Mouse (Mus musculus): ENCODE measurements at regions not wholly inside any gene's neighbourhood (a gene's known extent, or its start where the extent isn't known, plus 50 kb on each side); places are given as distances from the start of the nearest gene placed in this dataset.

DNA sequence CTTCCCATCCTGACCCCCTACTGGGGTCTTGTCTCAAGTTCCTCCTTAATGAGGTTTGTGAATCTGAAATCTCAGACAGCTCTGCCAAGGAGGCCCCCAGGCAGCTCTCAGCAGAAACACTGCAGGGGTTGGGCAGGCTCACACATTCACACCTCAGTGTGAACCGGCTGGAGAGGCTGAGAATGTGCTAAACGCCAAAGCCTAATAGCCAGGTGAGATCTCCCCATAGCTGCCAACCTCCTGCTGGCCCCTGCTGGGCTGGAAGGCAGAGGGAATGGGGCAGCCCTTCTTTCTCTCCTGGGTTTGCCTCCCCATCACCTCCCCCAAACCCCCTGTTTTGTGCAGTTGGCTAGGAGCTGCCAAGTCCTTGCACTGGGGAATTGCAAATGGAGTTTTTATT, 81.3 kb upstream of the Gm26897 start:
- no peak for DNase-seq (ENCODE audit: low read depth in 2 of 2, low spot score in 2 of 2)

DNA sequence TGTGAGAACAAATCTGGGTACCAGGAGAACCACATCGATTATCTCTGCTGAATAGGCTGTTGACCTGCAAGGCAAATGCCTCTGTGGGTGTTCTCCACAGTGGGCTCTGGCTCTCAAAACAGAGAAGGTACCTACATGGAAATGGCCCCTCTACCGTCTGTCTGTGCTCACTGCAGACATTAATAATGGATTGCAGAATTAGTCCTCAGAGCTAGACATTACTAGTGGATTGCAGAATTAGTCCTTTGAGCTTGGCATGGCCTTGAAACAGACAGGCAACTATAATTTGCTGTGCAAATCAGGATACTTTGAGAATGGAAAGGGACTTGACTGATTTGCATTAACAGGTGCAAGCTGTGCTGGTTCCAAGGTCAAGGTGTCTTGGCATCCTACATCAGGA, 77.3 kb upstream of the Gm26897 start:
- DNase-seq (ENCODE audit: low read depth in 2 of 2, low spot score in 2 of 2): no peak

GRCm38 (mm10) chr5:111657759-111658429, 75.8 kb upstream of the Gm26897 start:
- DNase-seq (ENCODE audit: low read depth in 2 of 2, low spot score in 2 of 2): no peak

- no peak for DNase-seq (ENCODE audit: low read depth in 2 of 2, low spot score in 2 of 2)
These were observed 74.5 kb upstream of the Gm26897 start for GRCm38 (mm10) chr5:111659229-111659628.

DNA sequence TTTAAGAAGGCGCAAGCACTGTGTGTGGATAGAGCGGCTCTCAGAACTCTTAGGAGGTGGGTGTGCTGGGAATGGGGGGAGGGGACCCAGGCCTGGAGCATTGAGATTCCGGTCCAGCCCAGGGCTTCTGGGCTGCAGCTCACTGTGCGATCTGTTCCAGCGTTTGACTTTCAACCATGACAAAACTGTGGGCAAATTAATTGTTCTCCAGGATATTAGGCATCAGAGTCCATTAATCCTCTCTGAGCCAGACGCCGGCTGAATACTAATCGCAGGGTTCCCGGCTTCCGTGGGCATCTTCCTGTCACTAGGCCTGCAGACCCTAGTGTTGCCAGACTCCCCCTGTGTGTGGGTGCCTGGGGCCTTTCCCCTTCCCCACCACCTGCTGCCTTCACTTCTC, 73.3 kb upstream of the Gm26897 start:
- no peak for DNase-seq (ENCODE audit: low read depth in 2 of 2, low spot score in 2 of 2)

GRCm38 (mm10) chr5:111660968-111661367, 72.8 kb upstream of the Gm26897 start:
- no peak for DNase-seq (ENCODE audit: low read depth in 2 of 2, low spot score in 2 of 2)

DNA sequence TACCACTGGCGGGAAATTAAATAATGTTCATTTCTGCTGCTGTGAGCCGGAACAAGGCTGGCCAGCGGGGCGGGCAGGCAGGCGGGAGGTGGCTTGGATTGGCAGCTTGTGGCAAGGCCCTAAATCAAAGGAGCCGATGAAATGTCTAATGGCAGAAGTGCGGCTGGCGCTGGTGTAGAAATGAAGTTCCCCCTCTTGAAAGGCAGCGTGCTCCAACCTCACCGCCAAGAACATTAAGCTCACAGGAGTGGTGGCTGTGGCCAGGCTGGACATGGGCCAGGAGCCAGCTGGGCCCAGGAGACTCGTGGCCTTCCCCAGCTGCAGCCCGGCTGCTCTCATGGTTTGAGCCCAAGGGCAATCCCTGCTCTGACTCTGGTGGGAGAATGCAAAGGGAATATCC, 71.8 kb upstream of the Gm26897 start:
- DNase-seq (ENCODE audit: low read depth in 2 of 2, low spot score in 2 of 2): no peak

GRCm38 (mm10) chr5:111663831-111664230, 69.9 kb upstream of the Gm26897 start:
- DNase-seq (ENCODE audit: low read depth in 2 of 2, low spot score in 2 of 2): no peak

DNA sequence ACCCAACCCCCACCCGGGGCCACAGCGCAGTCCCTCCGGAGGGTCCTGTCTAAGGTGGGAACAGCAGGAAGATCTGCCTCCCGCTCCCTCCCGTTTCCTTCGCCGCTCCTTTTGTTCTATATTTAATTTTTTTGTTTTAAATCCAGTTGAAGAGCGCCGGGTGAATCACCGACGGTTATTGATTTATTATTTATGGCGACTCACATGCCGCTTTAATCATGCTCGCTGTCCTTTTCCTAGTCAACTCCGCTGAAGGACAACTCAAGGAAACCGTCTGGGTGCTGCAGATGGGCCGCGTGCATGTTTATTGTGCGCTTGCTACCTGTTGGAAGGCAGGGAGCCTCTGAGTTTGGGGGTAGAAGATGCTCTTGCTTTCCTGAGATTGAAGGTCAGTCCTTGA, 68.3 kb upstream of the Gm26897 start:
- no peak for DNase-seq (ENCODE audit: low read depth in 2 of 2, low spot score in 2 of 2)

DNA sequence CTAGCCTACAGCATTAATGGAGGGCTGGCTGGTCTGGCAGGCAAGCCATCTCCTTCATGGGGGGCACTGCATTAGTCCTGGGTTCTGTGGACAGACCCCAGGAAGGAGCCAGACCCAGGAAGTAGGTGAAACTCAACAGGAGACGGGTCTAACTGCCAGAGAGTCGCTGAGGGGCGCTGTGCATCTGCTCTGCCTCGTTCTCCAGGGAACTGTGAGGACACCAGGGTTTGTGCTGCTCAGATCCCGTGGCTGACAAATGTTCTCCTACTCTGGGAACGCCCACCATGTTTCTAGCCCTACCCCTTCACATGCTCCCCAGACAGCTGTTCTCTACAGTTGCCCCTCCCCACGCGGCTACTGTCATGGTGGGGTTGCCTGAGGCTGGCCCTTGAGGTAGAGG, 67.7 kb upstream of the Gm26897 start:
- no peak for DNase-seq (ENCODE audit: low read depth in 2 of 2, low spot score in 2 of 2)

DNA sequence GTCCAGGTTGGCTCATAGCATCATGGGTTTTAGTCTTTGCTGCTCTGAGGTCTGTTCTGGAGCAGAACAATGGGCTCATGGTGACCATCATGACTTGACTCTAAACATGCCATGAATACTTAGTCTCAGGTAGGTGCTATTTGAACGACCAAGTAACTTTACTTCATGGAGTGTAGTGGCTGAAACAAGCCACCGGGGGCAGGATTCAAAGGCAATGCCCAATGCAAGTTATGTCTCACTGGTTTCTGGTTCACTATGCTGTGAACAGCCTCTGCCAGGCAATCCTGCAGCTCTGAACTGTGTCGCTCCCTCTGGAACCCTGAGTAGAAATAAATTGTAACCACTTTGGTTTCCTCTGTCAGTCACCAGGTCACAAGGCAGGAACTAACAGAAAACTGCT, 65.8 kb upstream of the Gm26897 start:
- no peak for DNase-seq (ENCODE audit: low read depth in 2 of 2, low spot score in 2 of 2)

DNA sequence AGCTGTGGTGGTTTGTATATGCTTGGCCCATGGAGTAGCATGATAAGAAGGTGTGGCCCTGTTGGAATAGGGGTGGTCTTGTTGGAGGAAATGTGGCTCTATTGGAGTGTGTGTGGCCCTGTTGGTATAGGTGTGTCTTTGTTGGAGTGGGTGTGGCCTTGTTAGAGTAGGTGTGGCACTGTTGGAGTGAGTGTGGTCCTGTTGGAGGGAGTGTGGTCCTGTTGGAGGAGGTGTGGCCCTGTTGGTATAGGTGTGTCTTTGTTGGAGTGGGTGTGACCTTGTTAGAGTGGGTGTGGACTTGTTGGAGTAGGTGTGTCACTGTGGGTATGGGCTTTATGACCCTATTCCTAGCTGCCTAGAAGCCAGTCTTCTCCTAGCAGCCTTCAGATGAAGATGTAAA, 64.6 kb upstream of the Gm26897 start:
- DNase-seq (ENCODE audit: low read depth in 2 of 2, low spot score in 2 of 2): no peak

DNA sequence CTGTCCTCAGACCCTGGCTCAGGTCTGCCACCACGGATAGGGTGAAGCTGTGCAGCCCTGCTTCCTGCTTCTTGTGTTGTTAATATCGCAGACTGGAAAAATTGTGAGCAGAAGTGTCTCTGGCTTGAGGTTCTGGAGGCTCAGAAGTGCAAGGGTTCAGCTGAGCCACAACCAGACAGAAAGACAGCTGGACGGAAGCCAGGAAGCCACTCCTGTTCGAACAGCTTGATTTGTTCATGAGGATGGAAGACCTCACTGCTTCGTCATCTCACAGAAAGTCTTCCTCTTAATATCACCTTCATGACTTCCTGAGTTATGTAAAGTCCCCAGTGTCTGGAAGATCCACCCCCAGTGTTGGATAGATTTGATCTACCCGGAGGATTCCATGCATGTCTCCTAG, 62.0 kb upstream of the Gm26897 start:
- DNase-seq (ENCODE audit: low read depth in 2 of 2, low spot score in 2 of 2): no peak

- no peak for DNase-seq (ENCODE audit: low read depth in 2 of 2, low spot score in 2 of 2)
These were observed 58.6 kb upstream of the Gm26897 start for GRCm38 (mm10) chr5:111674976-111675672.

DNA sequence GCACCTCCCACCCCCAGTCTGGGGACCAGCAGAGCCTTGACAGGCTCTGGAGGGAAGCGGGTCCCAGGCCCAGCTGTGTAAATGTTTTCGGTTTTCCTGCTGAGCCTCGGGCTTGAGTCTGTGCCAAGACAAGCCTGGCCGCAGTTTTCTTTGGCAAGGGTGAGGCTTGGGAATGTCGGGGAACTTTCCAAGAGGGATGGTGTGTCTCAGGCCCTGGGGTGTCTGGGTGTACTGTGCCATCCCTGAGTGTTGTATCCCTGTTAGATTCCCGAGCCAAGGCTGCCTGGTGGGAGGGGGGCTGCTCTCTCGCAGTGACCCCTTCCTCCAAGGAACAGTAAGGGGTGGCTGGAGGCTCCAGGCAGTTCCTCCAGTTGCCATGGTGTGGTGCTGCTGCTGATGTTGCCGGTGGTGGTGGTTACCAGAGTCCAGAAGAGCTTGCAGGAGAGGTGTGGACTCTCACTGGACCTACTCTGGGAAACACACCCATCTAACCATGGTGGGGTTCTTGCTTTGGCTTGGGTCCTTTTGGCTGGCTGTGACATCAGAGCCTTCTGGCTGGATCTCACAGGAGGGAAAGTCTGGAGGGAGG, 58.0 kb upstream of the Gm26897 start:
- DNase-seq (ENCODE audit: low read depth in 2 of 2, low spot score in 2 of 2): no peak

DNA sequence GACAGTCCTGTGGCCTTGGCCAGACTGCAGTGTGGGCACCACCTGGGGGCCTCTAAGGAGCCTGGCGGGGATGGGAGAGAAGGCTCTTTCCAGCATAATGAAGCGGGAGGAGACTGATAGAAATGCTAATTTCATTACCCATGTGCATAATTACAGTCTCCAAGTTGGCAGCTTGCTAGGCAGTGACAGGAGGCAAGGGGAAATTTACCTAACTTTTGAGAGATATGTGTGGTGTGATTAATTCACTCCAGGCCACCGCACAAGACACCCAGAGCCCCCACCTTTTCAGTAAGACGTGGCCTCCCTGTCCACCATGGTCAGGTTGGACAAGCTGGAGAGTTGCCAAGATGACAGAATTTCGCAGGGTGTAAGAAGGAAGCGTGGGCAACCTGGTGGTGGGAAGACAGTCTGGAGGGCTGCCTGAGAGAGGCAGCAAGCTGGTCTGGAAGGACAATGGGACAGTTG, 55.8 kb upstream of the Gm26897 start:
- no peak for DNase-seq (ENCODE audit: low read depth in 2 of 2, low spot score in 2 of 2)

DNA sequence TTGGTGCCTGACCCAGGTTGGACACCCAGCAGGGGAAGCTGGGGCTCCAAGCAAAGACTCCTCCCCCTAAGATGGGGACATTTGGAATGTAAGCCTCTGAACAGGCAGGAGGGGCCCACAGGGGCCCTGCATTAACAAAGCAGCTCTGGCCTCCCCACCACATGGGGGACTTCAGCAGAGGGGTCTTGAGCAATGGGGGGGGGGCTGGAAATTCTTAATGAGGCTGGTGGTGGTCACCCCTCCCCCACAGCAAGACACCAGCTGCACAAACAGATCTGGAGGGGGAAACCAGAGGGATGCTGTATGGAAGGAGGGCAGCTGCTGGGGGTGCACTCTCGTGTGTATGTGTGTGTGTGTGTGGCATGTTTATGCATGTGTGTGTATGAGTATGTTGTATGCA, 55.2 kb upstream of the Gm26897 start:
- DNase-seq (ENCODE audit: low read depth in 2 of 2, low spot score in 2 of 2): no peak

DNA sequence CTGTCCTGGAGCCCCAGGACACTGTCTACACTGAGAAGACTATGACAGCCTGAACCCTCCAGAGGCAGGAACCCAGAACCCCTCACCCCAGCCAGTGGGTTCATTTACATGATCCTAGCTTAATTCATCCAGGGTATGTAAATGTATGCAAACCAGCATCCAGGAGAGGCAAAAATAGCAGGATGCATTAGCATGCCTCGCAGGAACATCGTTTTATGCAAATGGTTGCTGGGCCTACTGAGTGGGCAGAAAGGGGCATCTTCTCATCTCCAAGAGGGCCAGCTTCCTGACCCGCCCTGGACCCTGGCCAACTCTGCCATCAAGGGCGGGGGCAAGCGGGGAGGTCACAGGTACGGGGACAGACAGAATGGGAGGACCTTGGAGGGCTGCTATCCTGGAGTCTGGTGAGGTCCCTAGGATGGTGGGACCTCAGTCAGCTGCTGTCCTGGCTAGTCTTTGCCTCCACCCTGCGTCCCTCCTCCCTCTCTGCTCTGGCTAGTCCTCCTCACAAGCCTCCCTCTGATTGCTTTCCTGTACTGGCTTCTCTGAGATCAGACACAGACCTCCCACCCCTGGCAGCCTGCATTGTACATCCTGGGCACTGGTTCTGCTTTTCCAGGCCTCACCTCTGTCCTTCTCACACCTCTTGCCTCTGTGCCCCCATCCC, 52.2 kb upstream of the Gm26897 start:
- DNase-seq (ENCODE audit: low read depth in 2 of 2, low spot score in 2 of 2): no peak

- DNase-seq (ENCODE audit: low read depth in 2 of 2, low spot score in 2 of 2): no peak
These were observed 50.8 kb upstream of the Gm26897 start for GRCm38 (mm10) chr5:111682899-111683298.

Measured in CD8-positive naive resting alpha-beta T cell, adult 2 months (primary cell).